Mouse (Mus musculus) bone marrow macrophage, adult 2 months (primary cell): Measurements from ENCODE around the gene Oxnad1. TPM values are rescaled to one million over a fixed set of nuclear protein-coding genes. Genes with fewer than 3 reads are reported as not detected.

ENCODE experiments used
- H3K27ac ChIP-seq: 2 replicates; pipeline ENCODE4 v1.5.1; 2012; ENCODE audit warnings: low read depth, low read length; ENCODE audit not compliant: insufficient read depth
- H3K4me1 ChIP-seq: 2 replicates; pipeline ENCODE4 v1.6.1; 2012; ENCODE audit warnings: low read length; ENCODE audit not compliant: control insufficient read depth, insufficient read depth
- H3K4me3 ChIP-seq: 2 replicates; pipeline ENCODE4 v1.5.1; 2012; ENCODE audit warnings: mild to moderate bottlenecking, low read length, moderate library complexity; ENCODE audit not compliant: insufficient read depth
- CTCF ChIP-seq: IDR thresholded peaks from 2 replicates; pipeline ENCODE4 v1.5.1; 2012; ENCODE audit warnings: low read depth, mild to moderate bottlenecking, low read length, moderate library complexity
- POLR2A ChIP-seq: IDR thresholded peaks from 2 replicates; pipeline ENCODE4 v1.6.1; 2012; ENCODE audit warnings: mild to moderate bottlenecking, low read depth, low read length, borderline replicate concordance
- polyA plus RNA-seq: library from polyadenylated mRNA; stranded (reverse); fragments of >200 nt; gene quantifications from 2 replicates; pipeline ENCODE4 v1.2.4, GENCODE M21; 2012; ENCODE audit not compliant: missing spikeins, insufficient read depth, insufficient read length

The Oxnad1 gene
- polyA plus RNA-seq: 8.0 and 12.9 TPM in 2 replicates

GRCm38 (mm10) chr14:32084761-32085485 lies at the start of gene Oxnad1:
Gene Oxnad1, plus strand, starts transcription at chr14:32085374.
- peak within 1 kb of the TSS; percentile 79 for H3K27ac ChIP-seq
- peaks cover 11% of the 10 kb centered on the region for H3K4me1 ChIP-seq
- TF ChIP-seq CTCF: no peak
- no peak for TF ChIP-seq POLR2A
- H3K4me3 ChIP-seq: peak within 1 kb of the TSS; percentile 93

- H3K27ac ChIP-seq: no peak overlapping the region
- no peaks in the 10 kb centered on the region for H3K4me1 ChIP-seq
- TF ChIP-seq POLR2A: no peak
- TF ChIP-seq CTCF: no peak
- H3K4me3 ChIP-seq: no peak overlapping the region
These were observed 48.7 kb upstream of the Oxnad1 start for GRCm38 (mm10) chr14:32036482-32036881.

GRCm38 (mm10) chr14:32037661-32038252 lies 47.4 kb upstream of the Oxnad1 start:
- Histone ChIP-seq H3K4me1 (no peaks in the 10 kb centered on the region), H3K27ac (no peak overlapping the region), H3K4me3 (no peak overlapping the region)
- TF ChIP-seq POLR2A (no peak), CTCF (no peak)

GRCm38 (mm10) chr14:32042108-32042507 lies 43.1 kb upstream of the Oxnad1 start:
- Histone ChIP-seq H3K4me1 (peaks cover 4% of the 10 kb centered on the region), H3K4me3 (no peak overlapping the region), H3K27ac (no peak overlapping the region)
- no peak for TF ChIP-seq POLR2A
- no peak for TF ChIP-seq CTCF

- Histone ChIP-seq H3K4me3 (no peak overlapping the region), H3K27ac (no peak overlapping the region), H3K4me1 (peaks cover 20% of the 10 kb centered on the region)
- TF ChIP-seq CTCF (no peak), POLR2A (no peak)
These were observed 38.8 kb upstream of the Oxnad1 start for GRCm38 (mm10) chr14:32046357-32046756.

GRCm38 (mm10) chr14:32050171-32050570 lies 35.0 kb upstream of the Oxnad1 start:
- H3K4me1 ChIP-seq: peaks cover 20% of the 10 kb centered on the region
- H3K4me3 ChIP-seq: no peak overlapping the region
- no peak overlapping the region for H3K27ac ChIP-seq
- no peak for TF ChIP-seq POLR2A
- TF ChIP-seq CTCF: no peak

GRCm38 (mm10) chr14:32053895-32054294 lies 31.3 kb upstream of the Oxnad1 start:
- Histone ChIP-seq H3K4me3 (no peak overlapping the region), H3K4me1 (peaks cover 16% of the 10 kb centered on the region), H3K27ac (no peak overlapping the region)
- TF ChIP-seq CTCF (no peak), POLR2A (no peak)

- Histone ChIP-seq H3K4me3 (no peak overlapping the region), H3K27ac (no peak overlapping the region), H3K4me1 (peaks cover 11% of the 10 kb centered on the region)
- TF ChIP-seq CTCF (no peak), POLR2A (no peak)
These were observed 30.4 kb upstream of the Oxnad1 start for GRCm38 (mm10) chr14:32054788-32055187.

GRCm38 (mm10) chr14:32055781-32056180 lies 29.4 kb upstream of the Oxnad1 start:
- H3K4me1 ChIP-seq: peaks cover under 1% of the 10 kb centered on the region; the same call in 1 of the 2 replicates
- H3K4me3 ChIP-seq: no peak overlapping the region
- H3K27ac ChIP-seq: no peak overlapping the region
- no peak for TF ChIP-seq CTCF
- no peak for TF ChIP-seq POLR2A

GRCm38 (mm10) chr14:32056675-32057074 lies 28.5 kb upstream of the Oxnad1 start:
- Histone ChIP-seq H3K27ac (no peak overlapping the region), H3K4me1 (no peaks in the 10 kb centered on the region), H3K4me3 (no peak overlapping the region)
- TF ChIP-seq CTCF (no peak), POLR2A (no peak)

GRCm38 (mm10) chr14:32057664-32058063 lies 27.5 kb upstream of the Oxnad1 start:
- H3K4me1 ChIP-seq: no peaks in the 10 kb centered on the region
- TF ChIP-seq CTCF (no peak), POLR2A (no peak)
- H3K4me3 ChIP-seq: no peak overlapping the region
- H3K27ac ChIP-seq: no peak overlapping the region
